Mouse (Mus musculus): ENCODE measurements around the gene Mum1l1.
"Not testable (repeated sequence)": the region's sequence is repeated elsewhere in the genome, so short reads cannot be mapped to it uniquely, and the experiment has no call there.

The Mum1l1 gene

GRCm38 (mm10) chrX:139209829-139210225 lies at the start of gene Mum1l1:
Gene Mum1l1, plus strand, starts transcription at chrX:139210042.
- no peak for DNase-seq (ENCODE audit: low read depth in 2 of 2, low spot score in 2 of 2)

DNA sequence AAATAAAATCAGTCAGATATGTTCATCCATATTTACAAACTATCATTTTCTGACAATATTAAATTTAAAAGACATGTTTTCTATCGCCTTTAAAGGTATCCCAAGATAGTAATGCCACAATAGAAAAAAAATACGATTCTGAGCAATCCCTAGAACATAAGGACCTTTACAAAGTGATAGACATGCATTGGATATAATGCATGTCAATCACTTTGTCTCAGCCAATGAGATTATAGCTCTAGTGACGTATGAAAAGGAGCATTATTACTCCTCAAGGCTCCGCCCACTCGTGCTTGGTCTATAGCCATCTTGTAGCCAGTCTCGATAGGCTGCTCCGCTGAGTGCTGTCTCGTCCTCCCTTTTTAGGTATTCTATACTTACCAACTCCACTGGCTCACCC lies 30.9 kb upstream of the Mum1l1 start, which contains the start of gene 4933428M09Rik:
4933428M09Rik (plus strand) TSS at position 301 of the 400 bp plus-strand sequence.
- no peak for DNase-seq (ENCODE audit: low read depth in 2 of 2, low spot score in 2 of 2)

GRCm38 (mm10) chrX:139191506-139191905 lies 18.3 kb upstream of the Mum1l1 start:
- not testable (repeated sequence) for DNase-seq (ENCODE audit: low read depth in 2 of 2, low spot score in 2 of 2)

GRCm38 (mm10) chrX:139194572-139195279 lies 15.1 kb upstream of the Mum1l1 start:
- DNase-seq (ENCODE audit: low read depth in 2 of 2, low spot score in 2 of 2): no peak

DNA sequence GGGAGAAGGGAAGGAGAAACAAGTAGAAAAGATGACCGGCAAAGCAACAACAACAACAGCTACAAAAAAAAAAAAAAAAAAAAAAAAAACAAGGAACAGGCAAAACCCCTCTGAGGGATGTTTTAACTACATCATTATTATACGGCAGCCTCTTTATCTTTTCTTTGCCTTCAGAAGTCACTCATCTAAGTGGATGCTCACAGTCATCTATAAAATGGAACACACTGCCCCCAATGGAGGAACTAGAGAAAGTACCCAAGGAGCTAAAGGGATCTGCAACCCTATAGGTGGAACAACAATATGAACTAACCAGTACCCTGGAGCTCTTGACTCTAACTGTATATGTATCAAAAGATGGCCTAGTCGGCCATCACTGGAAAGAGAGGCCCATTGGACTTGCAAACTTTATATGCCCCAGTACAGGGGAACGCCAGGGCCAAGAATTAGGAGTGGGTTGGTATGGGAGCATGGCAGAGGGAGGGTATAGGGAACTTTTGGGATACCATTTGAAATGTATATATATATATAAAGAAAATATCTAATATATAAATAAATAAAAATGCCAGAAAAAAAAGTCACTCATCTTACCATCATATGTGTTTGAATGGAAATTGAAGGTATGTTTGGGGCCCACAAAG lies 532 bp upstream of the Mum1l1 start:
- not testable (repeated sequence) for DNase-seq (ENCODE audit: low read depth in 2 of 2, low spot score in 2 of 2)

GRCm38 (mm10) chrX:139214765-139215164 lies 4.9 kb downstream of the Mum1l1 start:
- DNase-seq (ENCODE audit: low read depth in 2 of 2, low spot score in 2 of 2): no peak

DNA sequence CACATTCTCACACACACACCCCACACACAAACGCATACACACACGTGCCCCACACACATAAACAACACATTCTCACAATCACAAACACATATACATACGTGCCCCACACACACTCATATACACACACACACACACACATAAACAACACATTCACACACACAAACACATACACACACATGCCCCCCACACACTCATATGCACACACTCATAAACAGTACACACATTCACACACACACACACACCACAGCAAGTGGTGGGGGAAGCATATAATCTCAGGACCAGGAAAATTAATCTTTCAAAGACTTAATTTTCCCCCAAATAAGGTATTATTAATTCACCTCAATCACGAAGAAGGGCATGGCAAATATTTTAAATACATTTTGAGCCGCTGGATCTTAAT lies 6.6 kb downstream of the Mum1l1 start:
- no peak for DNase-seq (ENCODE audit: low read depth in 2 of 2, low spot score in 2 of 2)

- no peak for DNase-seq (ENCODE audit: low read depth in 2 of 2, low spot score in 2 of 2)
Observed at GRCm38 (mm10) chrX:139216991-139217593, 7.2 kb downstream of the Mum1l1 start.

GRCm38 (mm10) chrX:139217776-139218175 lies 7.9 kb downstream of the Mum1l1 start:
- DNase-seq (ENCODE audit: low read depth in 2 of 2, low spot score in 2 of 2): no peak

GRCm38 (mm10) chrX:139219017-139219416 lies 9.2 kb downstream of the Mum1l1 start:
- no peak for DNase-seq (ENCODE audit: low read depth in 2 of 2, low spot score in 2 of 2)

- no peak for DNase-seq (ENCODE audit: low read depth in 2 of 2, low spot score in 2 of 2)
Observed at GRCm38 (mm10) chrX:139220830-139221229, 11.0 kb downstream of the Mum1l1 start.

DNA sequence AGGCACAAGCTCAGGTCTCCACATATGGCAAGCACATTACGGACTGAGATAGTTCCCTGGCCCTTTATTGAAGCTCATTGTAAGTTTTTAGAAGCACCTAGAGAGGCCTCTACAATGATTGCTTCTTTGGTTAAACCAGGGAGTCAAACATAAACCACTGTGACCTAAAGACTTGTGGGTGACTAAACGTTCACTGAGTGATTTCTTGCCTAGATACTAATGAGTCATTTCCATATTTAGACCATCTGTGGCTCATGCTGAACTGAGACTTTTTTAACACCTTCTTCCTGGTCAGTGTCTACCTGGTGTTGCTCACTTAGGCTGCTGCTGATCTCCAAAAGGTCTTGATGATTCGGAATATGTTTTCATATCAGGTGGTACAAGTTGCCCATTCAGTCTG lies 12.1 kb downstream of the Mum1l1 start:
- no peak for DNase-seq (ENCODE audit: low read depth in 2 of 2, low spot score in 2 of 2)

DNA sequence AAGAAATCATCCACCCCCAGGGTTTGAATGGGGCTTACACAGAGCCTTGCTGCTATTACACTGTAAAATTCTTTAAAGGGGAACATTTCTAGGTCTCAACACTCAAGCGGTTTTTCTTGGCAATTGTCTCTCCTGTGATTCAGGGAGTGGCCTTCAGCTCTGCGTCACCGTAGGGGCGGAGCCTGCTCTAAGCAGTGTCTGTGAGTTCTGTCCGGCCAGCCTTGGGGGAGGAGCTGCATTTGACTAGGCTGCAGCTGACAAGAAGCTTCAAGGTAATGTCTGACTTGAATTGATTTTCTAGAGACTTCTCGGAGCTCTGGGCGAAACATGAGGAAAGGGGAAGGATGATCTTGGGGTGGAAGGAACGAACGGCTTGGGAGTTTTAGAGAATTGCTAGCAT lies 21.3 kb downstream of the Mum1l1 start:
- DNase-seq (ENCODE audit: low read depth in 2 of 2, low spot score in 2 of 2): no peak

DNA sequence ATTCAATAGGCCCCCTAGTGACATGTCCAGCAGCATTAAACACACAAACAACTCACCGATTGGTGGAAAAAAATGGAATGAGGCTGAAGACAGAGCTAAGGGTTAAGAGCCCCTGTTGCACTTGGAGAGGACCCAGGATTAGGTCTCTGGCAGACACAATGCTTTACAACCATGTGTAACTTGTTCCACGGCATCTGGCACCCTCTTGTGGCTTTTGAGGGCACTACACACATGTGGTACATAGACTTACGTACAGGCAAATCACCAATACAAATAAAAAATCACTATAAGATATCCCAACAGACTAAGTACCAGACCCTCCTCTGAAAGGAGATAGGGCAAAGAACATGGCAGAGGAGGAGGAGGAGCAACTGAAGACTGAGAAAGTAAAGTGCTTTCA lies 37.5 kb downstream of the Mum1l1 start:
- no peak for DNase-seq (ENCODE audit: low read depth in 2 of 2, low spot score in 2 of 2)

DNA sequence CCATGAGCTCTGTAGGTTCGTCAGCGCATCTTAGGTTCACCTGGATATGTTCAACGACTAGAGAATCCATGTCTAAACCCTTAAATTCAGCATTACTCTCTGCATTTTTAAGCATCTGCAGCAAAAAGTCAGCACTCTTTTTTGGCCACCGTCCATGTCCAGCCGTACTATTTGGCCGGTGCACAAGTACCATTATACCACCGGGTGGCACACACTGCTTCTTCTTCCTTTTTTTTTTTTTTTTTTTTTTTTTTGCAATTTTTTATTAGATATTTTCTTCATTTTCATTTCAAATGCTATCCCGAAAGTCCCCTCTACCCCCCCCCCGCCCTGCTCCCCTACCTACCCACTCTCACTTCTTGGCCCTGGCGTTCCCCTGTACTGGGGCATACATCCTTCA lies 47.2 kb downstream of the Mum1l1 start:
- DNase-seq (ENCODE audit: low read depth in 2 of 2, low spot score in 2 of 2): no peak

GRCm38 (mm10) chrX:139281966-139282365 lies 72.1 kb downstream of the Mum1l1 start:
- DNase-seq (ENCODE audit: low read depth in 2 of 2, low spot score in 2 of 2): no peak

All from CD8-positive naive resting alpha-beta T cell, adult 2 months (primary cell).